Mouse (Mus musculus): ENCODE results near the gene Litaf. TPM values are rescaled to one million over a fixed set of nuclear protein-coding genes. Genes with fewer than 3 reads are reported as not detected.

Gene Litaf
- total RNA-seq, 4 experiments from 2014 or later: 2.5 to 3.9 (median 3.3) TPM

DNA sequence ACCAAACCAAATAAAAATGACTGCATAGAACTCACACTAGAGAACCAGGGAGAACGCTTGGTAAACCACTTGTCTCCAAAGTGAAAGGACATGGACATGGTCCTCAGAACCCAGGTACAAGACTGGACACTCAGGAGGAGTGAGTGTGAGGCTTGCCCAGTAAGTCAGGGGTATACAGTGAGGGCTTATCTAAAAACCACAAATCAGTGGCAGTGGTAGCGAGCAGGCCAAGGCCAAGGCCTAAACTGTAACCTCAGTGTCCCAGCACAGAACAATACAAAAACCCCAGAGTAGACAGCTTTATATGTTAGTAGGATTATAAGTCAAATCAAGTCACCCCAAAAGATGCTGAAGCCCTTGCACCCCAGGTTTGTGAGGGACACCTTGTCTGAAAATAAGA lies 154.9 kb downstream of the Litaf start:
- no peak for DNase-seq (ENCODE audit: low spot score in 2 of 2)

DNA sequence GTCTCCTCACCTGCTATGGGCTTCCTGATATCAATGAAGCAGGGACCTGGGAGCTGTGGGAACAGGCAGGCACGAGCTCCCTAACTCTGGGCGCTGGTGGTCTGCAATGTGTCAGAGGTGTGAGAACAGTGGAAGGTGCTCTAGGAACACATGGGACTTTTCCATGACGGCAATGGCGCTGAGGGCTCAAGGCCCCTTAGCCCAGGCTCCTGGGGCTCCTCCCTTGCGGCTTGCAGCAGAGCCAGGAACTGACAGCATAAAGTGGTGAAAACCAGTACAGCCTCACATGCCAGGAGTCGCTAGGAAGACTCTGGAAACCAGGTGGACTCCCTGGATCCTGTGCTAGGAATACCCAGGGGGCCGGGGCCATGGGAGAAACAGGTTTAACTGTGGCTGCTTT lies 155.4 kb downstream of the Litaf start:
- no peak for DNase-seq (ENCODE audit: low spot score in 2 of 2)

Small RNAs within 50 kb of the gene (microRNA-seq; reads per million reads assigned to microRNA genes)
- gene Gm26268: not detected

Other genes starting within 250 kb of the Litaf start
- gene Rmi2, start 231.1 kb downstream of the Litaf start, total RNA-seq (2022): 1 to 10 TPM in 2 of 4 experiments, under 1 TPM in 2; 0.48 to 1.8 (median 1.0) TPM
- gene Snn, start 5.2 kb downstream of the Litaf start, total RNA-seq (2022): 1 to 10 TPM; 2.3 to 3.7 (median 3.1) TPM
- 1 to 10 TPM; 4.6 to 8.5 (median 7.0) TPM for gene Txndc11, start 68.5 kb upstream of the Litaf start, total RNA-seq (2022)
- 10 to 100 TPM in 3 of 4 experiments, 1 to 10 TPM in 1; 9.7 to 15.8 (median 13.5) TPM for gene Zc3h7a, start 110.2 kb upstream of the Litaf start, total RNA-seq (2022)
- 10 to 100 TPM; 41.0 to 47.7 (median 42.4) TPM for gene Rsl1d1, start 137.2 kb upstream of the Litaf start, total RNA-seq (2022)
- 10 to 100 TPM; 54.6 to 58.0 (median 56.7) TPM for gene Gspt1, start 188.2 kb upstream of the Litaf start, total RNA-seq (2022)
- not detected for gene Tnfrsf17, start 247.7 kb upstream of the Litaf start, total RNA-seq (2022)